Mouse (Mus musculus): ENCODE data around the gene Ttc37. TPM values are rescaled to one million over a fixed set of nuclear protein-coding genes. Genes with fewer than 3 reads are reported as not detected.

Ttc37 gene
- total RNA-seq, 1 experiment from 2014 or later, result 44.8 TPM

- no peak for ATAC-seq (replicated peaks; ENCODE audit: low read depth, poor library complexity, severe bottlenecking)
These were observed 51.9 kb downstream of the Ttc37 start for GRCm38 (mm10) chr13:76150483-76150882.

- ATAC-seq (replicated peaks; ENCODE audit: low read depth, poor library complexity, severe bottlenecking), result no peak
These were observed 58.6 kb downstream of the Ttc37 start for GRCm38 (mm10) chr13:76157099-76157498.

- ATAC-seq (replicated peaks; ENCODE audit: low read depth, poor library complexity, severe bottlenecking), result no peak
These were observed 59.0 kb downstream of the Ttc37 start for GRCm38 (mm10) chr13:76157508-76157907.

GRCm38 (mm10) chr13:76160587-76160986 is 62.1 kb downstream of the Ttc37 start:
- ATAC-seq (replicated peaks; ENCODE audit: low read depth, poor library complexity, severe bottlenecking), result no peak

DNA sequence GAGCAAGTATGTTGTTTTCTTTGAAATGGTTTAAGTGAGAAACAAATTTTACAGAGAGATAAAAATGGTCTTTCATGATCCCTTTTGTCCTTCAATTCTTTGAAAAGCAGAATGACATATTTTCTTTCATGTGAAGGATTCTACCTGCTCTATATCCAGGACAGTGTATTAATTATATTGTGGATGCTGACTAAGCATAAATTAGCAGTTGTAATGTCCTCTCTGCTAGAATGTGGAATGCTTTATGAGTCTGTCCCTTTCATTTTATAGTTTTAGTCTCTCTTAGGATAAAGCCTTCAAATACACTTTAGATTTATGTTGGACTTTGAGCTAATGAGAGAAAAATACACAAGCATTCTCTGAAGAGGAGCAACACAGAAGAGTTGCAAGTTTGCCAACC is 75.8 kb downstream of the Ttc37 start:
- no peak for ATAC-seq (replicated peaks; ENCODE audit: low read depth, poor library complexity, severe bottlenecking)

DNA sequence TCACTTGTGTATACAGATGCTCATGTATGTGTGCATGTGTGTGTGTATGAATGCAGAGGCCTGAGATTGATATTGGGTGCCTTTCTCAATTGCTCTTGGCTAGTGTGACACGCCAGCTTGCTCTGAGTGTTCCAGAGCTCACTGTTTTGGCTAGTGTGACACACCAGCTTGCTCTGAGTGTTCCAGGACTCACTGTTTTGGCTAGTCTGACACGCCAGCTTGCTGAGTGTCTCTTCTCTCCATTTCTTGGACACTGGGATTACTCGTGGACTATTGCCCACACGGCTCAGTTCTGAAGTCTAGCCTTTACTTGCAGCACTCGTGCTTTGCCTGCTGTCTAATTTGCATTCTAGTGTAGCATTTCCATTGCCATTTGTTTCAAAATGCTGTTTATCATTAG is 80.2 kb downstream of the Ttc37 start:
- no peak for ATAC-seq (replicated peaks; ENCODE audit: low read depth, poor library complexity, severe bottlenecking)

- ATAC-seq (replicated peaks; ENCODE audit: low read depth, poor library complexity, severe bottlenecking), result no peak
These were observed 89.1 kb downstream of the Ttc37 start for GRCm38 (mm10) chr13:76187651-76188050.

- ATAC-seq (replicated peaks; ENCODE audit: low read depth, poor library complexity, severe bottlenecking), result no peak
These were observed 90.7 kb downstream of the Ttc37 start for GRCm38 (mm10) chr13:76189190-76189589.

GRCm38 (mm10) chr13:76190273-76190672 is 91.7 kb downstream of the Ttc37 start:
- ATAC-seq (replicated peaks; ENCODE audit: low read depth, poor library complexity, severe bottlenecking), result no peak

GRCm38 (mm10) chr13:76194937-76195336 is 96.4 kb downstream of the Ttc37 start:
- no peak for ATAC-seq (replicated peaks; ENCODE audit: low read depth, poor library complexity, severe bottlenecking)

DNA sequence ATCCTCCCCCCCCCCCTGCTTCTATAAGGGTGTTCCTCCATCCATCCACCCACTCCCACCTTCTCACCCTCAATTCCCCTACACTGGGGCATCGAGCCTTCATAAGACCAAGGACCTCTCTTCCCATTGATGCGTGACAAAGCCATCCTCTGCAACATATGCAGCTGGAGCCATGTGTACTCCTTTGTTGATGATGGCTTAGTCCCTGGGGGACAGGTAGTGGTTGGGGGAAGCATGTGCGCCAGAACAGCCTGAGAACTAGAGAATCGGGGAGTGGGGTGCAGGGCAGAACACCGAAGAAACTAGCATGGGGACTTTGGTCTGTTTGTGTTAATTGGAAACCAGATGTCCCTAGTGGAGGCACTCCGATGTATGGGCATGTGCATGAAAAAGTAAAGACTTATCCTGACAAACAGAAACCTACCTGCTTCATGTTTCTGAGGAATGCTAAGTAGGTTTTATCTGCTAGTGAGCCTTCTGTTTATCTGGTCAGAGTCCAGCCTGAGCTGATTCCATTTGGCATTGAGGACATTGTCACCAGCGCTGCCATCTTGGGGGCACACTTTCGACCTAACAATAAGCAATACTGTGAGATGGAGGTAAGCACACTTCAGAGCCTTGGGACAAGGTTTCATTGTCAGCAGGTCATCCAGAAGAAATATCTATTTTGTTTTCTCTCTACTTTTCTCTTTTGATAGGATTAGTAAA is 97.1 kb downstream of the Ttc37 start:
- no peak for ATAC-seq (replicated peaks; ENCODE audit: low read depth, poor library complexity, severe bottlenecking)

DNA sequence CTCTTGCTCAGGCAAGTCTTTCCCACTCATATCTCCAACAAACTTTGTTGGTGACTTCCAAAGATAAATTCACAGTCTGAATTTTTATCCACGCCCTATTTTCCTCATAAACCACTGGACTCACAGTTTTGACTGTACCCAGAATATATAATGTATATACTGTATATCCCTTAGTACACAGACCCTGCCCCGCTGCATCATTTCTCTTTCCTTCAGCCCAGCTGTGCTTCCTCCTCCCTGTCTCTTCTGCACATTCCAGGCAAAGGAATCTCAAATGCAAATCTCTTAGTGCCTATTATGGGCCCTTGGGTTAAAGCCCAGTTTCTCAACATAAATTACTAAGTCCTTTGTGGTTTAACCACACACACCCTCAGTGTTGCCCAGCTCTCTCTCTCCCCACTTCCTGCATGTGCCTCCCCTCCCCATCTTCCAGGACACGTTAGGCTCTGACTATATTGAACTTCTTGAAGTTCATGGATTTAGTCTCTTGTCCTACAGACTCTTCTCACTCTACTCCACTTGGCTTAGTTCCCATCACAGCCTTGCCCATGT is 98.8 kb downstream of the Ttc37 start:
- ATAC-seq (replicated peaks; ENCODE audit: low read depth, poor library complexity, severe bottlenecking), result peak; percentile 95

DNA sequence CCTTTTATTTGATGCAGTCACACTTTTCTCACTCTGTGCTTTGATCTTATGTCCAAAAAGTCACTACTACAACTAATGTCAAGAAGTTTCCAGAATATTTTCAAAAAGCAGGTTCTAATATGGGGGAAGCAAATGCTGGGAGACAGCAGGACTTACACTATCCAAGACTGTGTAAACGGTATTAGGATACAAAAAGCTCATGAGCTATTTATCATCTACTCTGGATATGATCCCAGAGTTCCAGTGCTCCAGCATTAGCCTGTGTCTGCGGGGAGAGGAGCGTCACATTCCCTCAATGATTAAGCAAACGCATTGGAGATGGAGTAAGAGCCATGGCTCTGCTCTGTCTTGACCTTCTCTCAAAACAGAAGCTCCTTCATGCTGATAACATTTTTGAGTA is 101.4 kb downstream of the Ttc37 start:
- ATAC-seq (replicated peaks; ENCODE audit: low read depth, poor library complexity, severe bottlenecking), result no peak

- ATAC-seq (replicated peaks; ENCODE audit: low read depth, poor library complexity, severe bottlenecking), result no peak
These were observed 116.4 kb downstream of the Ttc37 start for GRCm38 (mm10) chr13:76214928-76215327.

- ATAC-seq (replicated peaks; ENCODE audit: low read depth, poor library complexity, severe bottlenecking), result peak; percentile 91
These were observed 116.9 kb downstream of the Ttc37 start for GRCm38 (mm10) chr13:76215397-76215796.

Other genes starting within 250 kb of the Ttc37 start
- gene Rhobtb3, start 154.8 kb upstream of the Ttc37 start, total RNA-seq (2017), result 11.6 and 33.7 TPM in 2 replicates
- not detected in 2 replicates for gene Spata9, start 131.6 kb upstream of the Ttc37 start, total RNA-seq (2017)
- gene Rfesd, start 80.0 kb upstream of the Ttc37 start, total RNA-seq (2017), result 23.2 and 92.9 TPM in 2 replicates
- 0.05 TPM in 1 of 2 replicates, not detected in the other for gene Gpr150, start 41.7 kb upstream of the Ttc37 start, total RNA-seq (2017)
- gene Arsk, start 74 bp upstream of the Ttc37 start, total RNA-seq (2017), result 14.1 and 15.0 TPM in 2 replicates
- gene Fam81b, start 206.3 kb downstream of the Ttc37 start, total RNA-seq (2017), result not detected in 2 replicates